Mouse (Mus musculus): ENCODE measurements around the gene Hdac1. TPM values are rescaled to one million over a fixed set of nuclear protein-coding genes. Genes with fewer than 3 reads are reported as not detected.
A peak's percentile ranks its signal among the peaks of the same experiment; 100 is the strongest.

The Hdac1 gene
- polyA plus RNA-seq, 1 experiment from 2014 or later = 86.1 TPM

- Histone ChIP-seq H3K9me3 (no peaks in the 10 kb centered on the region), H3K27ac (0 out of 2 replicates have a peak overlapping the region, but pooled peaks have one; percentile 50), H3K27me3 (replicated peaks) (no peaks in the 10 kb centered on the region), H3K4me3 (no peak overlapping the region), H3K4me2 (no peak overlapping the region), H3K9ac (no peak overlapping the region), H3K36me3 (replicated peaks) (peaks cover 29% of the 10 kb centered on the region), H3K4me1 (peaks cover 27% of the 10 kb centered on the region)
- no peak for ATAC-seq (replicated peaks)
- WGBS = 44% methylated on average over 2 of the region's 2 CpGs
These were observed 25.6 kb downstream of the Hdac1 start for GRCm38 (mm10) chr4:129516925-129517324.

GRCm38 (mm10) chr4:129514300-129514898, 28.1 kb downstream of the Hdac1 start:
- under 1% methylated on average over 35 of the region's 35 CpGs for WGBS
- Histone ChIP-seq H3K27me3 (replicated peaks) (no peaks in the 10 kb centered on the region), H3K36me3 (replicated peaks) (peaks cover 19% of the 10 kb centered on the region), H3K4me1 (peaks cover 41% of the 10 kb centered on the region), H3K9ac (peak overlapping the region; percentile 99), H3K4me3 (peak overlapping the region; percentile 81), H3K4me2 (peak overlapping the region; percentile 93), H3K9me3 (no peaks in the 10 kb centered on the region), H3K27ac (peak overlapping the region; percentile 98)
- ATAC-seq (replicated peaks) = peak; percentile 37

GRCm38 (mm10) chr4:129513891-129514290, 28.6 kb downstream of the Hdac1 start:
- ATAC-seq (replicated peaks) = peak; percentile 12
- Histone ChIP-seq H3K9ac (peak overlapping the region; percentile 99), H3K4me2 (peak overlapping the region; percentile 93), H3K4me1 (peaks cover 46% of the 10 kb centered on the region), H3K36me3 (replicated peaks) (peaks cover 19% of the 10 kb centered on the region), H3K4me3 (peak overlapping the region; percentile 81), H3K27ac (peak overlapping the region; percentile 98), H3K27me3 (replicated peaks) (no peaks in the 10 kb centered on the region), H3K9me3 (no peaks in the 10 kb centered on the region)
- WGBS = 0% methylated on average over 45 of the region's 57 CpGs

GRCm38 (mm10) chr4:129513086-129513767, 29.3 kb downstream of the Hdac1 start, which contains the start of gene Marcksl1:
TSS of gene Marcksl1 (plus strand) at chr4:129513581.
- H3K9me3 ChIP-seq = no peaks in the 10 kb centered on the region
- peaks cover 16% of the 10 kb centered on the region for H3K36me3 ChIP-seq (replicated peaks)
- H3K27me3 ChIP-seq (replicated peaks) = no peaks in the 10 kb centered on the region
- peak; percentile 86 for ATAC-seq (replicated peaks)
- peaks cover 47% of the 10 kb centered on the region for H3K4me1 ChIP-seq
- peak within 1 kb of the TSS; percentile 98 for H3K27ac ChIP-seq
- H3K9ac ChIP-seq = peak within 1 kb of the TSS; percentile 99
- H3K4me2 ChIP-seq = peak within 1 kb of the TSS; percentile 93
- peak within 1 kb of the TSS; percentile 81 for H3K4me3 ChIP-seq
- WGBS = 7% methylated on average over 33 of the region's 47 CpGs

- no peak overlapping the region for H3K4me2 ChIP-seq
- no peak for ATAC-seq (replicated peaks)
- no peak overlapping the region for H3K4me3 ChIP-seq
- 10% methylated on average over 6 of the region's 6 CpGs for WGBS
- no peak overlapping the region for H3K27ac ChIP-seq
- no peaks in the 10 kb centered on the region for H3K27me3 ChIP-seq (replicated peaks)
- no peaks in the 10 kb centered on the region for H3K9me3 ChIP-seq
- no peak overlapping the region for H3K9ac ChIP-seq
- peaks cover 43% of the 10 kb centered on the region for H3K4me1 ChIP-seq
- H3K36me3 ChIP-seq (replicated peaks) = peaks cover 2% of the 10 kb centered on the region
These were observed 31.0 kb downstream of the Hdac1 start for GRCm38 (mm10) chr4:129511413-129512096.

- H3K9me3 ChIP-seq = no peaks in the 10 kb centered on the region
- H3K36me3 ChIP-seq (replicated peaks) = no peaks in the 10 kb centered on the region
- 39% methylated on average over 6 of the region's 6 CpGs for WGBS
- H3K4me3 ChIP-seq = no peak overlapping the region
- H3K4me1 ChIP-seq = peaks cover 36% of the 10 kb centered on the region
- ATAC-seq (replicated peaks) = no peak
- H3K27me3 ChIP-seq (replicated peaks) = no peaks in the 10 kb centered on the region
- H3K9ac ChIP-seq = no peak overlapping the region
- no peak overlapping the region for H3K4me2 ChIP-seq
- 0 out of 2 replicates have a peak overlapping the region, but pooled peaks have one; percentile 30 for H3K27ac ChIP-seq
These were observed 31.6 kb downstream of the Hdac1 start for GRCm38 (mm10) chr4:129510723-129511412.

- H3K4me3 ChIP-seq = no peak overlapping the region
- no peak for ATAC-seq (replicated peaks)
- H3K4me2 ChIP-seq = no peak overlapping the region
- H3K27me3 ChIP-seq (replicated peaks) = no peaks in the 10 kb centered on the region
- H3K36me3 ChIP-seq (replicated peaks) = no peaks in the 10 kb centered on the region
- 70% methylated on average over 3 of the region's 3 CpGs for WGBS
- H3K4me1 ChIP-seq = peaks cover 26% of the 10 kb centered on the region
- no peak overlapping the region for H3K27ac ChIP-seq
- H3K9me3 ChIP-seq = no peaks in the 10 kb centered on the region
- H3K9ac ChIP-seq = no peak overlapping the region
These were observed 32.9 kb downstream of the Hdac1 start for GRCm38 (mm10) chr4:129509650-129510049.

- no peak for ATAC-seq (replicated peaks)
- H3K27ac ChIP-seq = no peak overlapping the region
These were observed 33.5 kb downstream of the Hdac1 start for GRCm38 (mm10) chr4:129508834-129509600.

GRCm38 (mm10) chr4:129508237-129508515, 34.3 kb downstream of the Hdac1 start:
- no peak for ATAC-seq (replicated peaks)
- WGBS = 82% methylated on average over 3 of the region's 3 CpGs

More at GRCm38 (mm10) chr4:129508834-129509600, 33.5 kb downstream of the Hdac1 start:
- 43% methylated on average over 15 of the region's 15 CpGs for WGBS
- Histone ChIP-seq H3K36me3 (replicated peaks) (no peaks in the 10 kb centered on the region), H3K9ac (no peak overlapping the region), H3K9me3 (no peaks in the 10 kb centered on the region), H3K27me3 (replicated peaks) (no peaks in the 10 kb centered on the region), H3K4me3 (no peak overlapping the region), H3K4me2 (no peak overlapping the region), H3K4me1 (peaks cover 26% of the 10 kb centered on the region)

GRCm38 (mm10) chr4:129507434-129508236, 34.9 kb downstream of the Hdac1 start:
- Histone ChIP-seq H3K4me3 (no peak overlapping the region), H3K9me3 (no peaks in the 10 kb centered on the region), H3K4me1 (peaks cover 20% of the 10 kb centered on the region), H3K36me3 (replicated peaks) (no peaks in the 10 kb centered on the region), H3K27me3 (replicated peaks) (no peaks in the 10 kb centered on the region), H3K4me2 (no peak overlapping the region), H3K27ac (no peak overlapping the region), H3K9ac (no peak overlapping the region)
- 72% methylated on average over 10 of the region's 10 CpGs for WGBS
- ATAC-seq (replicated peaks) = no peak

More at GRCm38 (mm10) chr4:129508237-129508515, 34.3 kb downstream of the Hdac1 start:
- Histone ChIP-seq H3K4me2 (no peak overlapping the region), H3K27me3 (replicated peaks) (no peaks in the 10 kb centered on the region), H3K27ac (no peak overlapping the region), H3K9ac (no peak overlapping the region), H3K4me3 (no peak overlapping the region), H3K9me3 (no peaks in the 10 kb centered on the region), H3K36me3 (replicated peaks) (no peaks in the 10 kb centered on the region), H3K4me1 (peaks cover 24% of the 10 kb centered on the region)

GRCm38 (mm10) chr4:129505511-129505910, 37.0 kb downstream of the Hdac1 start:
- H3K4me2 ChIP-seq = no peak overlapping the region
- no peaks in the 10 kb centered on the region for H3K9me3 ChIP-seq
- no peak overlapping the region for H3K9ac ChIP-seq
- no peaks in the 10 kb centered on the region for H3K27me3 ChIP-seq (replicated peaks)
- no peaks in the 10 kb centered on the region for H3K36me3 ChIP-seq (replicated peaks)
- no peak overlapping the region for H3K4me3 ChIP-seq
- no peak for ATAC-seq (replicated peaks)
- WGBS = 85% methylated on average over 3 of the region's 3 CpGs
- H3K27ac ChIP-seq = no peak overlapping the region
- peaks cover 21% of the 10 kb centered on the region for H3K4me1 ChIP-seq
